Mouse (Mus musculus): Measurements from ENCODE around the gene Tmem164.

Tmem164 gene

GRCm38 (mm10) chrX:142693256-142693655, 12.1 kb downstream of the Tmem164 start:
- DNase-seq: no peak

- no peak for DNase-seq
Observed at GRCm38 (mm10) chrX:142694338-142694737, 13.1 kb downstream of the Tmem164 start.

GRCm38 (mm10) chrX:142694856-142695255, 13.7 kb downstream of the Tmem164 start:
- no peak for DNase-seq

- DNase-seq: no peak
Observed at GRCm38 (mm10) chrX:142696789-142697188, 15.6 kb downstream of the Tmem164 start.

GRCm38 (mm10) chrX:142697545-142698204, 16.5 kb downstream of the Tmem164 start:
- DNase-seq: no peak

GRCm38 (mm10) chrX:142698212-142698611, 17.0 kb downstream of the Tmem164 start:
- DNase-seq: no peak

- DNase-seq: no peak
Observed at GRCm38 (mm10) chrX:142702094-142702493, 20.9 kb downstream of the Tmem164 start.

GRCm38 (mm10) chrX:142702566-142702965, 21.4 kb downstream of the Tmem164 start:
- DNase-seq: no peak

GRCm38 (mm10) chrX:142703953-142704352, 22.7 kb downstream of the Tmem164 start:
- DNase-seq: no peak

GRCm38 (mm10) chrX:142708257-142708656, 27.1 kb downstream of the Tmem164 start:
- DNase-seq: no peak

GRCm38 (mm10) chrX:142716014-142716413, 34.8 kb downstream of the Tmem164 start:
- DNase-seq: no peak

GRCm38 (mm10) chrX:142717958-142718478, 36.8 kb downstream of the Tmem164 start:
- DNase-seq: no peak

GRCm38 (mm10) chrX:142718759-142719158, 37.6 kb downstream of the Tmem164 start:
- no peak for DNase-seq

- DNase-seq: no peak
Observed at GRCm38 (mm10) chrX:142721897-142722296, 40.7 kb downstream of the Tmem164 start.

- DNase-seq: no peak
Observed at GRCm38 (mm10) chrX:142724203-142724602, 43.0 kb downstream of the Tmem164 start.

- no peak for DNase-seq
Observed at GRCm38 (mm10) chrX:142725571-142725970, 44.4 kb downstream of the Tmem164 start.

- no peak for DNase-seq
Observed at GRCm38 (mm10) chrX:142726311-142726710, 45.1 kb downstream of the Tmem164 start.

- DNase-seq: no peak
Observed at GRCm38 (mm10) chrX:142727847-142728246, 46.6 kb downstream of the Tmem164 start.

- DNase-seq: no peak
Observed at GRCm38 (mm10) chrX:142729040-142729439, 47.8 kb downstream of the Tmem164 start.

GRCm38 (mm10) chrX:142729482-142729881, 48.3 kb downstream of the Tmem164 start:
- DNase-seq: no peak

- no peak for DNase-seq
Observed at GRCm38 (mm10) chrX:142737099-142737498, 55.9 kb downstream of the Tmem164 start.

- no peak for DNase-seq
Observed at GRCm38 (mm10) chrX:142737719-142738118, 56.5 kb downstream of the Tmem164 start.

- no peak for DNase-seq
Observed at GRCm38 (mm10) chrX:142747428-142747827, 66.2 kb downstream of the Tmem164 start.

GRCm38 (mm10) chrX:142748574-142748973, 67.4 kb downstream of the Tmem164 start:
- DNase-seq: no peak

- no peak for DNase-seq
Observed at GRCm38 (mm10) chrX:142750775-142751174, 69.6 kb downstream of the Tmem164 start.
